Mouse (Mus musculus): ENCODE data around the gene Zdhhc1.

- TF ChIP-seq CTCF (IDR thresholded peaks at IDR 0.05; ENCODE audit: control insufficient read depth, insufficient read depth, insufficient replicate concordance, low read depth, low read length) (no peak; the same call in 1 of the 2 replicates), POLR2A (IDR thresholded peaks at IDR 0.05; ENCODE audit: control insufficient read depth, low read depth, low read length) (no peak)
Measured at GRCm38 (mm10) chr8:105521995-105522769, 25.5 kb upstream of the Zdhhc1 start.

Measured in testis, adult 2 months (tissue).